Mouse (Mus musculus) embryonic facial prominence, embryonic 11.5 days (tissue): Measurements from ENCODE around the gene Foxn3. TPM values are rescaled to one million over a fixed set of nuclear protein-coding genes. Genes with fewer than 3 reads are reported as not detected.

Experiments
- ATAC-seq: fragments of 200-750 bp; cut with Nextera tagmentation; replicated peaks from 2 replicates; pipeline ENCODE4 v1.8.0; 2017; ENCODE audit warnings: low read depth; ENCODE audit not compliant: insufficient number of reproducible peaks, low FRiP score, low TSS enrichment
- DNase-seq: peaks from one replicate; pipeline ENCODE4 v3.0.0-alpha.2; 2015; ENCODE audit warnings: low spot score
- H3K27ac ChIP-seq: fragments of 300-500 bp; sonication (generic); replicated peaks from 2 replicates; pipeline ENCODE4 v1.5.1; 2014; ENCODE audit warnings: mild to moderate bottlenecking, low read depth, low read length, control low read depth
- H3K27me3 ChIP-seq: fragments of 300-500 bp; sonication (generic); 2 replicates; pipeline ENCODE4 v1.6.1; 2014; ENCODE audit warnings: mild to moderate bottlenecking, low read length, moderate library complexity, mixed read lengths; ENCODE audit not compliant: control insufficient read depth, insufficient read depth
- H3K36me3 ChIP-seq: fragments of 300-500 bp; sonication (generic); replicated peaks from 2 replicates; pipeline ENCODE4 v1.6.1; 2014; ENCODE audit warnings: low read depth, mild to moderate bottlenecking, low read length, moderate library complexity, mixed read lengths; ENCODE audit not compliant: control insufficient read depth, insufficient read depth
- H3K4me1 ChIP-seq: fragments of 300-500 bp; sonication (generic); 2 replicates; pipeline ENCODE4 v1.6.1; 2014; ENCODE audit warnings: low read length, mixed read lengths; ENCODE audit not compliant: control insufficient read depth, insufficient read depth
- H3K4me2 ChIP-seq: fragments of 300-500 bp; sonication (generic); 2 replicates; pipeline ENCODE4 v1.6.1; 2014; ENCODE audit warnings: low read depth, mild to moderate bottlenecking, control low read depth, low read length, moderate library complexity
- H3K4me3 ChIP-seq: fragments of 300-500 bp; sonication (generic); 2 replicates; pipeline ENCODE4 v1.5.1; 2014; ENCODE audit warnings: low read depth, low read length, control low read depth
- H3K9ac ChIP-seq: fragments of 300-500 bp; sonication (generic); replicated peaks from 2 replicates; pipeline ENCODE4 v1.6.1; 2014; ENCODE audit warnings: mild to moderate bottlenecking, control low read depth, low read length
- H3K9me3 ChIP-seq: fragments of 300-500 bp; sonication (generic); replicated peaks from 2 replicates; pipeline ENCODE4 v1.6.1; 2016; ENCODE audit warnings: mild to moderate bottlenecking, low read length, inconsistent platforms, mixed read lengths; ENCODE audit not compliant: control insufficient read depth
- WGBS: fragments of 180-500 bp; shearing (Covaris S2); extraction: QIAGEN DNeasy Blood & Tissue Kit; methylation state at CpG from one replicate; pipeline ENCODE4 v1.1.7; 2014; 5-methylcytosine and 5-hydroxymethylcytosine counted together
- polyA plus RNA-seq: library from polyadenylated mRNA; unstranded; fragments of >200 nt; fragmentation: Nextera tagmentation; extraction: Ambion mirVana; gene quantifications from 2 replicates; pipeline ENCODE4 v1.2.1, GENCODE M21; 2014

Gene Foxn3
- polyA plus RNA-seq, 1 experiment from 2014 or later, result 80.5 TPM

- Histone ChIP-seq H3K4me1 (no peaks in the 10 kb centered on the region), H3K4me3 (no peak overlapping the region), H3K4me2 (no peak overlapping the region), H3K36me3 (no peaks in the 10 kb centered on the region), H3K9me3 (no peaks in the 10 kb centered on the region), H3K27me3 (no peaks in the 10 kb centered on the region), H3K27ac (no peak overlapping the region), H3K9ac (no peak overlapping the region)
- ATAC-seq (no peak), DNase-seq (no peak)
- 73% methylated on average over 5 of the region's 5 CpGs for WGBS
These were observed 244.2 kb downstream of the Foxn3 start for GRCm38 (mm10) chr12:99319171-99319570.

DNA sequence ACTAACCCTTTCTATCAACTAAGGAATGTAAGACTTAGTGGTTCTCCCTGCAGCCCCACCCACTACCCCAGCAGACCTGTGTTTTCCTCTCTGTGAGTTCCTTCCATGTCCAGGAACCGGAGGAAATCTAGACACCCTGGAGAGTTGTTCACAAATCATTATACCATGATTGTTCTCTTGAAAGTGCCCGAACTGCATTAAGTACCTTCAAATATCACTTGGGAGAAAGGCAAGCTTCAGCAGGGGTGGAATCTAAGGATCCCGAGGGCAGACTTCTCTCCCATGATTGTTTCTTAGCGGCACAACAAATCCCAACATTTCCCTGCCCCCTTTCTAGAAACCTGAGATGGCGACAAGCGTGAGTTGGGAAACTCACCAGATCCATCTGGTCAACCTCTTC, 247.5 kb downstream of the Foxn3 start:
- H3K4me2 ChIP-seq, result no peak overlapping the region
- no peaks in the 10 kb centered on the region for H3K36me3 ChIP-seq
- H3K27me3 ChIP-seq, result no peaks in the 10 kb centered on the region
- H3K27ac ChIP-seq, result no peak overlapping the region
- ATAC-seq, result no peak
- 89% methylated on average over 6 of the region's 6 CpGs for WGBS
- H3K9ac ChIP-seq, result no peak overlapping the region
- DNase-seq, result no peak
- no peaks in the 10 kb centered on the region for H3K9me3 ChIP-seq
- H3K4me3 ChIP-seq, result no peak overlapping the region
- no peaks in the 10 kb centered on the region for H3K4me1 ChIP-seq

GRCm38 (mm10) chr12:99314817-99315216, 248.6 kb downstream of the Foxn3 start:
- no peak for ATAC-seq
- H3K9ac ChIP-seq, result no peak overlapping the region
- no peak overlapping the region for H3K4me2 ChIP-seq
- H3K27me3 ChIP-seq, result no peaks in the 10 kb centered on the region
- no peak overlapping the region for H3K4me3 ChIP-seq
- DNase-seq, result no peak
- 87% methylated on average over 5 of the region's 5 CpGs for WGBS
- no peak overlapping the region for H3K27ac ChIP-seq
- no peaks in the 10 kb centered on the region for H3K9me3 ChIP-seq
- H3K4me1 ChIP-seq, result no peaks in the 10 kb centered on the region
- no peaks in the 10 kb centered on the region for H3K36me3 ChIP-seq

DNA sequence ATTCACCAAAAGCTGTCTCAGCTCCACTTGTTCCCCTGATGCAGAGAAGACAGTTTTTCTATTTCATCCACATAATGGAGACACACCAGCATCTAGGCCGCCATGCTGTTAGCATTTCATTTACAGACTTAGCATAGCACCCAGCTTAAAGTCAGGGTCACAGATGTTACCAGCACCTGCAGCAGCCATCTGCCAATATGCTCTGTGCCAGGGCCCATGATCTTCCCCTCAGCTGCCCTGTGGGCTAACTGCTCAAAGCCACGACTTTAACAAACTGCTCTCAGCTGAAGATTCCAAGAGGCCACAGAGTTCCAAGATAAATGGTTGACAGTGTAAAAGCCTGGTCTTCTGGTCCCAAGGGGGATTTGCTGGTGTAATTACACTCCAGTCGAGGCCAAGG, 252.1 kb downstream of the Foxn3 start:
- 55% methylated on average over 3 of the region's 3 CpGs for WGBS
- Histone ChIP-seq H3K27ac (no peak overlapping the region), H3K4me2 (no peak overlapping the region), H3K36me3 (no peaks in the 10 kb centered on the region), H3K9me3 (no peaks in the 10 kb centered on the region), H3K27me3 (no peaks in the 10 kb centered on the region), H3K4me1 (no peaks in the 10 kb centered on the region; the same call in 1 of the 2 replicates), H3K4me3 (no peak overlapping the region), H3K9ac (no peak overlapping the region)
- no peak for ATAC-seq
- DNase-seq, result no peak

DNA sequence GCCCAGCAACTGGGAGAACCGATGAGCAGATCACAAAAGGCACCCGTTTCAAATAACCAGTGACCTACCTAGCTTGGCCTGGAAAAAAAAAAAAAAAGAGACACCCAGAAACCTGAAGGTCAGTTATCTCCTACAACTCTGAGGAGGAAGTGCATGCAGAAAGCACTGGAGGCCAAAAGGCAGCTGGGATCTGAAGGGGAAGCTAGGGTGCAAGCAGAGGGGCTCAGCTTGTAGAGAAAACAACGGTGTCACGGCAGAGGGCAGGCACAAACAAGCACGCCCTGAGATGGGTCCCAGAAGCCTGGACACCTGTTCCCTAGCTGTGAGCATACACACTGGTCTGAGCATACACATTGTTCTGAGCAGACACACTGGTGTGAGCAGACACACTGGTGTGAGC, 253.4 kb downstream of the Foxn3 start:
- H3K9me3 ChIP-seq, result no peaks in the 10 kb centered on the region
- no peak overlapping the region for H3K4me3 ChIP-seq
- H3K27me3 ChIP-seq, result no peaks in the 10 kb centered on the region
- 75% methylated on average over 5 of the region's 5 CpGs for WGBS
- H3K36me3 ChIP-seq, result no peaks in the 10 kb centered on the region
- H3K27ac ChIP-seq, result no peak overlapping the region
- no peak for ATAC-seq
- H3K9ac ChIP-seq, result no peak overlapping the region
- 0 out of 2 replicates have a peak overlapping the region, but pooled peaks have one; percentile 3 for H3K4me2 ChIP-seq
- peaks cover 2% of the 10 kb centered on the region; the same call in 1 of the 2 replicates for H3K4me1 ChIP-seq
- no peak for DNase-seq

- DNase-seq (peak; percentile 87), ATAC-seq (peak; percentile 79)
- H3K9ac ChIP-seq, result no peak overlapping the region
- no peak overlapping the region for H3K4me3 ChIP-seq
- no peaks in the 10 kb centered on the region for H3K27me3 ChIP-seq
- no peaks in the 10 kb centered on the region for H3K36me3 ChIP-seq
- no peak overlapping the region for H3K4me2 ChIP-seq
- H3K27ac ChIP-seq, result no peak overlapping the region
- peaks cover 9% of the 10 kb centered on the region; the same call in 1 of the 2 replicates for H3K4me1 ChIP-seq
- H3K9me3 ChIP-seq, result no peaks in the 10 kb centered on the region
- 32% methylated on average over 11 of the region's 11 CpGs for WGBS
These were observed 254.8 kb downstream of the Foxn3 start for GRCm38 (mm10) chr12:99308541-99309089.

DNA sequence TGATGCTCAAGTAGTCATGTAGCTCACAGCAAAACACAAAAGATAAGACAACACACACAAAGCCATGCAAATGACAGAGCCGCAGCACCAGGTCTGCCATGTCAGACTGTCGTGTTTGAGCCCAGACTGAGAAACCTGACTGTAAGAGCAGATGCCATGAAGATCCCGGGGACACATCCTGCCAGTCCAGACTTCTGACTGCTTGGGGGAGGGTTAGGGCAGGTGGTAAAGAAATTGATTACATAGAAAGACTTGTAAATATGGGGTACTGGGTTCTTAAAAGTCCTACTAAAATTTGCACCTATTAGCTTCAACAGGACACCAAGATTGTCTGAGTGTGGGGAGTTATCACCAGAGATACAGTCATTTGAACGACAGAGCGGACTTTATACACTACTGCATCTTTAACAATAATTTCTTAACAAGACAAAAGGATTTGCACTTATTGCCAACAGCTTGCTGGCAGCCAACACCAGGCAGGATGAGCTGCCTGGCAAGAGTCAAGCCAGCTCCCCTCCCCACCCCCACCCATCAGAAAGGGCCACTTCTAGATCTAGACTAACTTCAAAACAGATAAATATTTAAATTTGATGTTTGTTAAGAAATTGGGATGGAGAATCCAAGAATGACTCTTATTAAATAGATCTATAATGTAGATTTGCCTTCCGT, 256.7 kb downstream of the Foxn3 start:
- H3K36me3 ChIP-seq, result no peaks in the 10 kb centered on the region

DNA sequence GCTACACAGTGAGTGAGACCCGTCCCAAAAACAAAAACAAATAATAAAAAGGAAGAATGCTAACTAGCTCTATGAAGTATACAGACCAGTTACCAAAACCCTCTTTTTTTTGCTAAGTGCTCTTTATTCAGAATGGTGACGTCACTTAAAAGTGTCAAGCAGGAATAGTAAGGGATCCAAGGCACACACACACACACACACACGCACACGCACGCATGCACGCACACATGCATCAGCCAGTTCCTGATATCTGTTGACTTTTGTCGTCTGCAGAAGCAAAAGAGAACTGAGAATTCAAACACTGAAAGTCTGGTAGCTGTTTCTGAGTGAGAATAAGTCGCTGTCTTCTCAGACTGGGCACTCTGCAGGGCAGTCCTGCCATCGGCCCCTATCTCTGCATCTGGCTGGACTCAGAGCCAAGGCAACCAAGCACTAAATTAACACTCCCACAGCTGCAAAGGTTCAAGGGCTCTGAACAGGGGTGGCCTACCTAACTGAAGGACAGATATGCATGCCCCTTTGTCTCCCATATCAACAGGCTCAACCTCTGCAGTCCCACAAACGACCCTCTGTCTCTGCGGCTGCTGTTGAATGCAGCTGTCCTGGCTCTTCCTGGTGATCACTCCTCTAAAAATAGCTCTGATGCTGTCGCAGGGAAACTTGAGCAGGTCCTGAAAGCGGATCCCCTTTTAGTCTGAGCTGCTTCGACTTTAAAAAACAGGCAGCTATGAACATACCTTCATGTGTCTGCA, 257.4 kb downstream of the Foxn3 start:
- Histone ChIP-seq H3K4me2 (no peak overlapping the region), H3K4me3 (no peak overlapping the region), H3K27me3 (no peaks in the 10 kb centered on the region), H3K9ac (no peak overlapping the region), H3K27ac (no peak overlapping the region), H3K9me3 (no peaks in the 10 kb centered on the region), H3K4me1 (peaks cover 9% of the 10 kb centered on the region; the same call in 1 of the 2 replicates), H3K36me3 (no peaks in the 10 kb centered on the region)
- 0 out of 2 replicates have a peak, but pooled peaks have one; percentile 25 for ATAC-seq
- 52% methylated on average over 14 of the region's 14 CpGs for WGBS
- peak; percentile 62 for DNase-seq

More for the DNA sequence above, 256.7 kb downstream of the Foxn3 start:
- no peak overlapping the region for H3K9ac ChIP-seq
- H3K4me3 ChIP-seq, result no peak overlapping the region
- ATAC-seq (no peak), DNase-seq (no peak)
- no peaks in the 10 kb centered on the region for H3K9me3 ChIP-seq
- no peaks in the 10 kb centered on the region for H3K27me3 ChIP-seq
- H3K27ac ChIP-seq, result no peak overlapping the region
- H3K4me2 ChIP-seq, result no peak overlapping the region
- H3K4me1 ChIP-seq, result peaks cover 9% of the 10 kb centered on the region; the same call in 1 of the 2 replicates
- 52% methylated on average over 6 of the region's 6 CpGs for WGBS
